Mouse (Mus musculus) embryonic facial prominence, embryonic 10.5 days (tissue): ENCODE data around the gene Prpf40b. TPM values are rescaled to one million over a fixed set of nuclear protein-coding genes. Genes with fewer than 3 reads are reported as not detected.
"Not testable (repeated sequence)": the region's sequence is repeated elsewhere in the genome, so short reads cannot be mapped to it uniquely, and the experiment has no call there.

Source experiments
- DNase-seq: peaks from one replicate; pipeline ENCODE4 v3.0.0-alpha.2; 2017; ENCODE audit warnings: low spot score
- H3K27ac ChIP-seq: fragments of 300-500 bp; sonication (generic); replicated peaks from 2 replicates; pipeline ENCODE4 v1.5.1; 2016; ENCODE audit warnings: mild to moderate bottlenecking
- H3K27me3 ChIP-seq: fragments of 300-500 bp; sonication (generic); replicated peaks from 2 replicates; pipeline ENCODE4 v1.6.1; 2016; ENCODE audit warnings: low read depth, mild to moderate bottlenecking; ENCODE audit not compliant: poor library complexity, severe bottlenecking
- H3K36me3 ChIP-seq: fragments of 300-500 bp; sonication (generic); replicated peaks from 2 replicates; pipeline ENCODE4 v1.6.1; 2016; ENCODE audit warnings: mild to moderate bottlenecking, moderate library complexity
- H3K4me1 ChIP-seq: fragments of 300-500 bp; sonication (generic); 2 replicates; pipeline ENCODE4 v1.6.1; 2016
- H3K4me3 ChIP-seq: fragments of 300-500 bp; sonication (generic); 2 replicates; pipeline ENCODE4 v1.5.1; 2016; ENCODE audit warnings: mild to moderate bottlenecking, moderate library complexity
- H3K9me3 ChIP-seq: fragments of 300-500 bp; sonication (generic); 2 replicates; pipeline ENCODE4 v1.6.1; 2016; ENCODE audit warnings: mild to moderate bottlenecking
- WGBS: fragments of 180-500 bp; shearing (Covaris S2); methylation state at CpG from one replicate; pipeline ENCODE4 v1.1.7; 2016; 5-methylcytosine and 5-hydroxymethylcytosine counted together
- polyA plus RNA-seq: library from polyadenylated mRNA; unstranded; fragments of >200 nt; fragmentation: Nextera tagmentation; extraction: Ambion mirVana; gene quantifications from 2 replicates; pipeline ENCODE4 v1.2.1, GENCODE M21; 2016

Gene Prpf40b
- 72.3 and 76.1 TPM in 2 replicates for polyA plus RNA-seq

DNA sequence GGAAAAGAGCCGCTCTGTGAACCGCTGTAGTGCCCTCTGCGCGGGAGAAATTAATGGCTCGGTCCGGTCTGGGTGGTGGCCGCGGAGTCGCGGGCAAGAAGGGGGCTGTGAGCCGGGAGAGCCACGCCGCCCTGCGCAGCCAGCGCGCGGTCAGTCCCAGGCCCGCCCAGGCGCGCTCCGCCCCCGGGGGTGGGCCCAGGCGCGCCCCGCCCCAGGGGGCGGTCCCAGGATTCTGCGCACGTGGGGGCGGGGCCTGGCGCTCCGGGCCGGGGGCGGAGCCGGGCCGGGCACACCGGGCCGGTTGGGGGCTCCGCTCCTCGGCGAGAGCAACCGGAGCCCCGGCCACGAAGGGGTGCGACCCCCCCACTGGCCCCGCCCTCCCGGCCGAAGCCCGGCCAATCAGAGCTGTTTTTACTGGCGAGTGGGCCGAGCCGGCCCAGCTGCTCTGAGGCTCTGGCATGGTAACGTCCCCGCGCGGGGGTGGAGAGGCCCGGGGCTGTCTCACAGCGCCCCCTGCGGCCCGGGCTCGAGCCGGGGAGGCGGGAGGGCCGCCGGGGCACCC, at the start of gene Prpf40b:
Prpf40b (plus strand) TSS at position 275 of the 562 bp plus-strand sequence.
- under 1% methylated on average over 64 of the region's 64 CpGs for WGBS
- Histone ChIP-seq H3K4me3 (peak within 1 kb of the TSS; percentile 81), H3K9me3 (no peaks in the 10 kb centered on the region), H3K27me3 (no peaks in the 10 kb centered on the region), H3K36me3 (peaks cover 2% of the 10 kb centered on the region), H3K27ac (peak within 1 kb of the TSS; percentile 93), H3K4me1 (peaks cover 20% of the 10 kb centered on the region)
- DNase-seq, result peak; percentile 95

GRCm38 (mm10) chr15:99246736-99247135, 48.2 kb upstream of the Prpf40b start:
- Histone ChIP-seq H3K36me3 (peaks cover 83% of the 10 kb centered on the region), H3K4me1 (peaks cover 11% of the 10 kb centered on the region)
- DNase-seq, H3K4me3 ChIP-seq, H3K9me3 ChIP-seq, H3K27me3 ChIP-seq, H3K27ac ChIP-seq: not testable (repeated sequence)
- 94% methylated on average over 6 of the region's 6 CpGs for WGBS

DNA sequence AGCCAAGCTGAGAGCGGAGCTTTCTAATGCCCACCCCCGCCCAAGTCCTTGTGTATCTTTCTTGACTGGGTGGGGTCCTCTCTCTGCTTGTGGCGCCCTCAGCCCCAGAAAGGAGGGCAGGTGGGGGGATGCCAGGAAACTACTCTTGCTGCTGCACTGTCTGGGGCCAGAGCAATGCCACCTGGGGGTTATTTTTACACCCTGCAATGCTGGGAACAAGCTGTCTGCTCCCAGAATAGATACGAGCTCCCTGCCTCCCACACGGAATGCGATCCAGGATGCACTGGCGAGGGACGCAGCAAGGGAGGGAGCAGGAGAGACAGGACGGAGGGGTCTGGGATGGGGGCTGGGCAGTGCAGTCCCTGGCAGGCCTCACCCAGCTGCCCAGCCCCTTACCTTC, 45.9 kb upstream of the Prpf40b start:
- peaks cover 63% of the 10 kb centered on the region for H3K36me3 ChIP-seq

DNA sequence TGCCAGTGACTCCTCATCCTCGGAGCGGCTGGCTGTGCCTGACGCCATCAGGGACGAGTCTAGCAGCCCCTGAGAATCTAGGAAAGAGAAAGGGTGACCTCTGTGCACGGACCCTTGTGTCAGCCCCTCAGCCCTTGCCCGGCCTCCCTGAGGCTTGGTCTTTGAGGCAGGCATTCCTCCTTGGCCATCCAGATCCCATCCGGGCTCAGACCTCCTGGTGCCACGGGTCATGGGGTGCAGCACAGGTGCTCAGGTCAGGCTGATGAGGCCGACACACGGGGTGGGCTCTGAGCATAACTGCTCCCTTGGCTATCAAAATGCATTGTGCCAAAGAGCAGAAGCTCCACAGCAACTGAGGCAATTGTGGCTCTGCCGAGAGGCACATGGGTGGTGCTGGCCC, 44.9 kb upstream of the Prpf40b start:
- no peak for DNase-seq
- H3K27me3 ChIP-seq, result no peaks in the 10 kb centered on the region
- peaks cover 53% of the 10 kb centered on the region for H3K36me3 ChIP-seq
- H3K4me3 ChIP-seq, result no peak overlapping the region
- H3K4me1 ChIP-seq, result peaks cover 21% of the 10 kb centered on the region
- 93% methylated on average over 11 of the region's 11 CpGs for WGBS
- no peak overlapping the region for H3K27ac ChIP-seq
- H3K9me3 ChIP-seq, result no peaks in the 10 kb centered on the region

More for the DNA sequence above, 45.9 kb upstream of the Prpf40b start:
- Histone ChIP-seq H3K4me3 (no peak overlapping the region), H3K27me3 (no peaks in the 10 kb centered on the region), H3K27ac (no peak overlapping the region), H3K9me3 (no peaks in the 10 kb centered on the region), H3K4me1 (peaks cover 21% of the 10 kb centered on the region)
- 83% methylated on average over 9 of the region's 9 CpGs for WGBS
- no peak for DNase-seq

GRCm38 (mm10) chr15:99251111-99251510, 43.8 kb upstream of the Prpf40b start:
- H3K9me3 ChIP-seq, DNase-seq, H3K27me3 ChIP-seq: not testable (repeated sequence)
- Histone ChIP-seq H3K4me1 (peaks cover 21% of the 10 kb centered on the region), H3K36me3 (peaks cover 42% of the 10 kb centered on the region), H3K4me3 (peak overlapping the region; percentile 69), H3K27ac (peak overlapping the region; percentile 81)
- under 1% methylated on average over 15 of the region's 15 CpGs for WGBS

DNA sequence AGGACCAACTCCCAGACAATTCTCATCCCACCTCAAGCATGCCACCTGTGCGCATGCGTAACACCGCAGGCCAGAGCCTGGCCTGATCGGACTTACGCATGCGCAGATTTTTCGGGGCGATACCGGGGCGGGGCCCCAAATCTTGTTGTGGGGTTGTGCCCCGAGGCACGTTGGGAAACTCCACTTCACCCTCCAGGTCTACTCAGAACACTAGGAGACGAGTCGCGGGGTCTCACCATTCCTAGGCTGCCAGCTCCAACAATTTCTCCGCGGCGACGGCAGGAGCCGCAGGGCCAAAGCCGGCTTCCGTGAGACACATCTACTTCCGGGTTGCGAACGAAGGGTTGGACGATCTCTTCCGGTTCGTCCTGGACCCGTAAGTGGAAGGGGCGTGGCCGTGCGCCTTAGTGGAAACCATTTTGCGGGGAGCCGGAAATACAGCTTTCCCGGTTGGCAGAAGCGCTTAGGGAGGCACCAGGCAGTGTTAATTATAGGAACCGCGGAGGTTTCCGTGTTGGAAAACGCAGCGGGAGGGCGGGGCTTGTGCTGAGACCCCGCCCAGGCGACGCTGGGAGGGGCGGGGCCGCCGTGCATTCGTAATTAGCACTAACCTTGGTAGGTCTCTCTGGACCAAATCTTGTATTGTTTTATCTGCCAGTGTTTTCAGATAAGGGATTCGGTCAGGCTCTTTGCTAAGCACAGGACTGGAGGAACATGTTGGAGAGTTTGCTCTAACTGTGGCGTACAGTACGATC, 43.1 kb upstream of the Prpf40b start, which contains the start of gene Mcrs1:
Mcrs1 (minus strand) TSS at position 336 of the 755 bp plus-strand sequence.
- Histone ChIP-seq H3K4me3 (peak within 1 kb of the TSS; percentile 69), H3K4me1 (peaks cover 21% of the 10 kb centered on the region), H3K27ac (peak within 1 kb of the TSS; percentile 96), H3K9me3 (no peaks in the 10 kb centered on the region), H3K27me3 (no peaks in the 10 kb centered on the region), H3K36me3 (peaks cover 35% of the 10 kb centered on the region)
- peak; percentile 95 for DNase-seq
- WGBS, result under 1% methylated on average over 52 of the region's 52 CpGs

GRCm38 (mm10) chr15:99252381-99253174, 42.3 kb upstream of the Prpf40b start:
- Histone ChIP-seq H3K36me3 (peaks cover 27% of the 10 kb centered on the region), H3K4me1 (peaks cover 27% of the 10 kb centered on the region), H3K27me3 (no peaks in the 10 kb centered on the region), H3K9me3 (no peaks in the 10 kb centered on the region), H3K4me3 (peak overlapping the region; percentile 69), H3K27ac (peak overlapping the region; percentile 96)
- 6% methylated on average over 22 of the region's 22 CpGs for WGBS
- DNase-seq, result no peak

GRCm38 (mm10) chr15:99253175-99253479, 41.8 kb upstream of the Prpf40b start:
- peaks cover 28% of the 10 kb centered on the region for H3K4me1 ChIP-seq
- WGBS, result 45% methylated on average over 2 of the region's 2 CpGs

DNA sequence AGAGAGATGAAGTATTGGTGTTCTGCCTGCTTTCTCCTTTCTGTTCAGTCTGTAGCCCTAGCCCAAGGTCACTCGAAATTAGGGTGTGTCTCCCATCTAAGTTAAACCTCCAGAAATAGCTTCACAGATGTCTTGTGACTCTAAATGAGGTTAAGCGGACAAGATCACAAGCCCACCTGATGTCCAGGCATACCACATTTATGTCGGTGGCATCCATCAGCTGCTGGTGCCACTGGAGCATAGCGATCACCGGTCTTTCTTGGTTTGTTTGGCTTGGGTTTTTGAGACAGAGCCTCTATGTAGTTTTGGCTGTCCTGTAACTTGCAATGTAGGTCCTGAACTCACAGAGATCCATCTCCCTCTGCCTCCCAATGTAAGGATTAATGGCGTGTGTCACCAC, 41.1 kb upstream of the Prpf40b start:
- Histone ChIP-seq H3K27me3 (no peaks in the 10 kb centered on the region), H3K27ac (no peak overlapping the region), H3K4me1 (peaks cover 28% of the 10 kb centered on the region), H3K9me3 (no peaks in the 10 kb centered on the region), H3K36me3 (peaks cover 15% of the 10 kb centered on the region), H3K4me3 (no peak overlapping the region)
- WGBS, result 96% methylated on average over 6 of the region's 6 CpGs
- DNase-seq, result no peak

More at GRCm38 (mm10) chr15:99253175-99253479, 41.8 kb upstream of the Prpf40b start:
- not testable (repeated sequence) for H3K9me3 ChIP-seq, H3K27me3 ChIP-seq, DNase-seq, H3K27ac ChIP-seq
- peaks cover 22% of the 10 kb centered on the region for H3K36me3 ChIP-seq
- H3K4me3 ChIP-seq, result peak overlapping the region; percentile 69

GRCm38 (mm10) chr15:99254477-99255005, 40.3 kb upstream of the Prpf40b start:
- WGBS, result 79% methylated on average over 2 of the region's 2 CpGs
- Histone ChIP-seq H3K27ac (no peak overlapping the region), H3K4me3 (no peak overlapping the region), H3K27me3 (no peaks in the 10 kb centered on the region), H3K4me1 (peaks cover 32% of the 10 kb centered on the region), H3K36me3 (peaks cover 7% of the 10 kb centered on the region), H3K9me3 (no peaks in the 10 kb centered on the region)
- no peak for DNase-seq

GRCm38 (mm10) chr15:99255241-99255749, 39.6 kb upstream of the Prpf40b start:
- 88% methylated on average over 6 of the region's 6 CpGs for WGBS
- H3K4me1 ChIP-seq, result peaks cover 36% of the 10 kb centered on the region

DNA sequence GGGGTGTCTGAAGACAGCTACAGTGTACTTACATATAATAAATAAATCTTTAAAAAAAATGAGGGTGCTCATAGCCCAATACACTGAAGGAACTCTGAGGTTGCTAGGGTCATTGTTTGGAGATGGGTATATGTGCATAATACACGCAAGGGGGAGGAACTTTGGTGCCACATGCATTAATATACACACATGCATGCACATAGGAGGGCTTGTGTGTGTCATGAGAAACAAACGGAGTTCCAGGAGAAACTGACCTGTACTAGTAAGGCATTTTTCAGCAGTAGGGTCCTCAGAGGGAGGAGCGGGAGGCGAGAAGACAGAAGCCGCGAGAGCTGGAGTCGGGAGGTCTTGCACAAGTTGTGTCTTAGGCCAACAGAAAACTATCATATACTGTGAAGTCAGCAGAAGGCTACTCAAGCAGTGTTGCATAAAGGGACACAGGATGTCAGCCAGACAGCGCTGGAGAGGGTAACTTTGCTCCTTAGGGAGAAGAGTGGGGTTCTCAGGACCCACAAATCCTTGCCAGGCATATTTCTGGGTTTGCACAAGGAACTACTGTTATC, 35.6 kb upstream of the Prpf40b start:
- Histone ChIP-seq H3K9me3 (no peaks in the 10 kb centered on the region), H3K36me3 (no peaks in the 10 kb centered on the region), H3K27ac (peak overlapping the region; percentile 54; the same call in 1 of the 2 replicates), H3K4me1 (peaks cover 23% of the 10 kb centered on the region), H3K4me3 (peak overlapping the region; percentile 45), H3K27me3 (no peaks in the 10 kb centered on the region)
- DNase-seq, result no peak
- WGBS, result 67% methylated on average over 8 of the region's 8 CpGs

More at GRCm38 (mm10) chr15:99255241-99255749, 39.6 kb upstream of the Prpf40b start:
- no peak for DNase-seq
- Histone ChIP-seq H3K4me3 (0 out of 2 replicates have a peak overlapping the region, but pooled peaks have one; percentile 6), H3K36me3 (no peaks in the 10 kb centered on the region), H3K27me3 (no peaks in the 10 kb centered on the region), H3K27ac (no peak overlapping the region), H3K9me3 (no peaks in the 10 kb centered on the region)
